Mouse (Mus musculus) hindbrain, embryonic 11.5 days (tissue): ENCODE data around the gene Kif5c. TPM values are rescaled to one million over a fixed set of nuclear protein-coding genes. Genes with fewer than 3 reads are reported as not detected.

Experiments used
- ATAC-seq: fragments of 200-750 bp; cut with Nextera tagmentation; 2 replicates; pipeline ENCODE4 v1.8.0; 2017; ENCODE audit warnings: mild to moderate bottlenecking, moderate TSS enrichment, moderate library complexity; ENCODE audit not compliant: low FRiP score
- DNase-seq: peaks from one replicate; pipeline ENCODE4 v3.0.0-alpha.2; 2015; ENCODE audit warnings: low spot score
- H3K27ac ChIP-seq: fragments of 300-500 bp; sonication (generic); 2 replicates; pipeline ENCODE4 v1.5.1; 2014; ENCODE audit warnings: mild to moderate bottlenecking, low read depth, low read length
- H3K27me3 ChIP-seq: fragments of 300-500 bp; sonication (generic); 2 replicates; pipeline ENCODE4 v1.6.1; 2014; ENCODE audit warnings: mild to moderate bottlenecking, low read length, moderate library complexity, mixed read lengths; ENCODE audit not compliant: control insufficient read depth, insufficient read depth
- H3K36me3 ChIP-seq: fragments of 300-500 bp; sonication (generic); 2 replicates; pipeline ENCODE4 v1.6.1; 2014; ENCODE audit warnings: mild to moderate bottlenecking, low read length, moderate library complexity, mixed read lengths; ENCODE audit not compliant: control insufficient read depth, insufficient read depth
- H3K4me1 ChIP-seq: fragments of 300-500 bp; sonication (generic); replicated peaks from 2 replicates; pipeline ENCODE4 v1.6.1; 2014; ENCODE audit warnings: low read length, mixed read lengths; ENCODE audit not compliant: control insufficient read depth, insufficient read depth
- H3K4me2 ChIP-seq: fragments of 300-500 bp; sonication (generic); replicated peaks from 2 replicates; pipeline ENCODE4 v1.6.1; 2014; ENCODE audit warnings: mild to moderate bottlenecking, low read depth, low read length
- H3K4me3 ChIP-seq: fragments of 300-500 bp; sonication (generic); 2 replicates; pipeline ENCODE4 v1.5.1; 2014; ENCODE audit warnings: low read depth, low read length
- H3K9ac ChIP-seq: fragments of 300-500 bp; sonication (generic); 2 replicates; pipeline ENCODE4 v1.6.1; 2014; ENCODE audit warnings: low read depth, low read length
- H3K9me3 ChIP-seq: fragments of 300-500 bp; sonication (generic); 2 replicates; pipeline ENCODE4 v1.6.1; 2016; ENCODE audit warnings: low read length; ENCODE audit not compliant: control insufficient read depth
- WGBS: fragments of 180-500 bp; shearing (Covaris S2); extraction: QIAGEN DNeasy Blood & Tissue Kit; methylation state at CpG from one replicate; pipeline ENCODE4 v1.1.7; 2014; 5-methylcytosine and 5-hydroxymethylcytosine counted together
- polyA plus RNA-seq: library from polyadenylated mRNA; unstranded; fragments of >200 nt; fragmentation: Nextera tagmentation; extraction: Ambion mirVana; gene quantifications from 2 replicates; pipeline ENCODE4 v1.2.1, GENCODE M21; 2014

The Kif5c gene
- polyA plus RNA-seq, 1 experiment from 2014 or later, result 112 TPM

DNA sequence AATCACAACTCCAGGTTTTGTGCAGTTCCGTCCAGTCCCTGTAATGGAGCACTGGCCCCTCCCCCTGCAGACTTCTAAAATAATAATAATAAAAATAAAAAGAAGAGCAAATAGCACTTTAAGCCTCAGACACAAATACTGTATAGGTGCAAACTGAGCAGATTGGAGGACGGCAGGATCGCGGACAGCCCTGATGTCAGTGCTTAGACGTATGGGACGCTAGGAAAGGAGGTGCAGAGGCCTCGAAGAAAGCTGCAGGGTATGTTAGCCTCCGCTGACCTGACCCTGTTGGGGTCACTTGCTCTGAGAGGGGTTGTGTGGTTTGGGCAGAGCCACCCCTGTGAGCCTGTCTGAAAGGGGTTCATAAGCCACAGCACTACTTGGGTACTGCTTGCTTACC, 185.3 kb downstream of the Kif5c start:
- Histone ChIP-seq H3K27ac (no peak overlapping the region), H3K4me2 (no peak overlapping the region), H3K9ac (no peak overlapping the region), H3K4me1 (no peaks in the 10 kb centered on the region), H3K4me3 (no peak overlapping the region), H3K27me3 (no peaks in the 10 kb centered on the region), H3K9me3 (no peaks in the 10 kb centered on the region), H3K36me3 (no peaks in the 10 kb centered on the region)
- WGBS, result 70% methylated on average over 8 of the region's 8 CpGs
- ATAC-seq, result no peak
- DNase-seq, result no peak

GRCm38 (mm10) chr2:49805736-49806371, 186.8 kb downstream of the Kif5c start:
- no peak for DNase-seq
- no peak overlapping the region for H3K27ac ChIP-seq
- no peak overlapping the region for H3K4me2 ChIP-seq
- H3K9ac ChIP-seq, result no peak overlapping the region
- no peak for ATAC-seq
- no peaks in the 10 kb centered on the region for H3K27me3 ChIP-seq
- H3K4me1 ChIP-seq, result no peaks in the 10 kb centered on the region
- H3K4me3 ChIP-seq, result no peak overlapping the region
- WGBS, result 81% methylated on average over 11 of the region's 11 CpGs
- no peaks in the 10 kb centered on the region for H3K9me3 ChIP-seq
- H3K36me3 ChIP-seq, result no peaks in the 10 kb centered on the region

DNA sequence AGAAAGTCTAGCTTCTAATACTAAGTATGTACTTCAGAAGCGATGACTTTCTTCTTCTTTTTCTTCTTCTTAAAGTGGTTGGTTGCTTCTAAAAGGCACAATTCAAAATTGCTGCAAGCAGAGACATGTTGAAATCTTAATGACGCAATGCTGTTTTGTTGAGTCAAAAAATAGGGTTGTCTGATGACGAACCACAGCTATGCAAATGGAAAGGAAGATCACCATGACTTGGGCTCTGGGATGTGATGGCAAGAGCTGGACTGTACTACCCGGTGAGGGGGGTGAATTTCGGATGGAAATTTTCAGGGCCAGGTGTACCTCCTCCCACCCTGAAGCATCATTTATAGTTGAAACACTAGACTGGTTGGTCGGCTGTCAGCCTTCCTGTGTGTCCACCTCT, 190.4 kb downstream of the Kif5c start:
- Histone ChIP-seq H3K27me3 (no peaks in the 10 kb centered on the region), H3K27ac (no peak overlapping the region), H3K9ac (no peak overlapping the region), H3K36me3 (no peaks in the 10 kb centered on the region), H3K4me2 (no peak overlapping the region), H3K4me3 (no peak overlapping the region), H3K4me1 (no peaks in the 10 kb centered on the region), H3K9me3 (no peaks in the 10 kb centered on the region)
- DNase-seq (no peak), ATAC-seq (no peak)
- WGBS, result 88% methylated on average over 6 of the region's 6 CpGs

DNA sequence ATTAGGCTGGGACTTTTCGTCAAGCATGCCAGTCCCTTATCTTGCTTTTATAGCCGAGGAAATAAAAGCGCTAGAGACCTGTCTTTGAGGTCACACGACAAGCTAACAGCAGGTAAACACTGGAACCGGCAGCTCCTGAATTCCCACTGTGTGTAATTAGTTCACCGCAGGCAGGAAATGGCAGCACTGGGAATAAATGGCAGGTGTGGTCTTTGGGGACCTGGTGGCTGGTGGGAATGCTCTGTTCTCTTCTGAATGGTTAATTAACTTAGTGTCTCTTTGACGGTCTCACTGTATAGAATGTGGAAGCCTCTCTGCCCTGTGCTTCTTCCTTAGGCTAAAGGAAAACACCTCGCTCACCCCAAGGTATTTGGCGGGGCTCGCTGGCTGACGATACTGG, 192.3 kb downstream of the Kif5c start:
- Histone ChIP-seq H3K9me3 (no peaks in the 10 kb centered on the region), H3K4me1 (no peaks in the 10 kb centered on the region), H3K4me2 (no peak overlapping the region), H3K27me3 (no peaks in the 10 kb centered on the region), H3K27ac (no peak overlapping the region), H3K9ac (no peak overlapping the region), H3K36me3 (no peaks in the 10 kb centered on the region), H3K4me3 (no peak overlapping the region)
- 26% methylated on average over 11 of the region's 11 CpGs for WGBS
- ATAC-seq, result no peak
- DNase-seq, result no peak

DNA sequence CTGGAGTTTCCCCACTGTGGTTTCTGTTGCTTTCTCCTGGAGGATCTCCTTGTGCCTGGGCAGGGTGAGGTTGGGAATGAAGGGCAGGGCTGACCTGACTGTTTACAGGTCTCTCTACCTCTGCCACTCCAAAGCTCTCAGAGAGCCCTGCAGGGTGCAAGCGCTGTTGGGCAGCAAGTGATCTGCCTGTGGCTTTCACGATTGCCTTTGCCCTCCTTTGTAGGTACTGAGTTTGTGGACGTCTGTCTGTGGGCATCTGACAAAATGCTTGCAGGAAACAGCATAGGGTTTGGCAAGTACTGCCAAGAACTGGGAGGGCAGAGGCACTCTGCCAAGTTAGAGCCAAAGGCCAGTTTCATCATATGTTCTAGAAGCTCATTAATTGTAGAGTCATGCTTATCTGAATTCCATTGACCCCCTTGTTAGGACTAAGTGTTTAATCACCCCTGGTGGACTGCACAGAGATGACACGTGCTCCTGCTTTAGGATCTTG, 192.8 kb downstream of the Kif5c start:
- DNase-seq, result no peak
- H3K27me3 ChIP-seq, result no peaks in the 10 kb centered on the region
- H3K4me3 ChIP-seq, result no peak overlapping the region
- no peak for ATAC-seq
- H3K9ac ChIP-seq, result no peak overlapping the region
- no peak overlapping the region for H3K27ac ChIP-seq
- no peaks in the 10 kb centered on the region for H3K9me3 ChIP-seq
- no peak overlapping the region for H3K4me2 ChIP-seq
- 50% methylated on average over 4 of the region's 4 CpGs for WGBS
- H3K4me1 ChIP-seq, result no peaks in the 10 kb centered on the region
- no peaks in the 10 kb centered on the region for H3K36me3 ChIP-seq

- no peak overlapping the region for H3K4me2 ChIP-seq
- H3K27me3 ChIP-seq, result no peaks in the 10 kb centered on the region
- ATAC-seq, result no peak
- 75% methylated on average over 4 of the region's 4 CpGs for WGBS
- no peaks in the 10 kb centered on the region for H3K36me3 ChIP-seq
- no peaks in the 10 kb centered on the region for H3K4me1 ChIP-seq
- no peak for DNase-seq
- H3K27ac ChIP-seq, result no peak overlapping the region
- no peak overlapping the region for H3K4me3 ChIP-seq
- H3K9ac ChIP-seq, result no peak overlapping the region
- H3K9me3 ChIP-seq, result no peaks in the 10 kb centered on the region
These were observed 194.1 kb downstream of the Kif5c start for GRCm38 (mm10) chr2:49813151-49813550.

- H3K27ac ChIP-seq, result no peak overlapping the region
- no peak for DNase-seq
- no peaks in the 10 kb centered on the region for H3K9me3 ChIP-seq
- no peaks in the 10 kb centered on the region for H3K4me1 ChIP-seq
- no peak overlapping the region for H3K4me2 ChIP-seq
- H3K4me3 ChIP-seq, result no peak overlapping the region
- no peaks in the 10 kb centered on the region for H3K27me3 ChIP-seq
- ATAC-seq, result no peak
- no peak overlapping the region for H3K9ac ChIP-seq
- 84% methylated on average over 6 of the region's 6 CpGs for WGBS
- no peaks in the 10 kb centered on the region for H3K36me3 ChIP-seq
These were observed 194.9 kb downstream of the Kif5c start for GRCm38 (mm10) chr2:49814011-49814410.

DNA sequence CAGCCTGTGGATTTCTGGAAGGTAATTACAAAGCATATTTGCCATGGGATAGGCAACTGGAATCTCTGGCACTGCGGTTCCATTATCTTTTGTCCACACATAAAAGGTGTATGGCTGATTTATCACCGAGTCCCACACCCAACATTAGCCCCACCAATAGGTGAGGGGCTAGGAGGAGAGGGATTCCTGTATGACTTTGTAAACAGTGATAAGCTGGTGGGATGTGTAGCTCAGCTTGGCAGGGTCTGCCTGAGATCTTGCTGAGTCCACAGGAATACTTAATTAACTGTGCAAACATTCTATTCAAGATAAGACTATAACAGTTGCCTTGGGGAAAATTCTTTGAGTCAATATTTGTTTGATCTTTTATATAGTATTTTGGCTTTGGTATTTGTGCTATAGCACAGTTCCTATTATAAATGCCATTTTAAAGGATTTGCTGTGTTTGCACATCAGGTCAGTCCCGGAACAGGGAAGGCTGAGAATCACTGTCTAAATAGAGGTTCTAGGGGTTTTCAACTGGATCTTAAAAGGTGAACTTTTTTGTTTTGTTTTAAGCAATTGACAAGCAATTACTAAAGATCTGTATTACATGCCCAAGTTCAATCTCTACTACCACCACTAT, 196.7 kb downstream of the Kif5c start:
- DNase-seq (no peak), ATAC-seq (no peak)
- Histone ChIP-seq H3K36me3 (no peaks in the 10 kb centered on the region), H3K27me3 (no peaks in the 10 kb centered on the region), H3K4me3 (no peak overlapping the region), H3K9ac (no peak overlapping the region), H3K9me3 (no peaks in the 10 kb centered on the region), H3K4me2 (no peak overlapping the region), H3K27ac (no peak overlapping the region), H3K4me1 (no peaks in the 10 kb centered on the region)
- WGBS, result 82% methylated on average over 3 of the region's 3 CpGs

DNA sequence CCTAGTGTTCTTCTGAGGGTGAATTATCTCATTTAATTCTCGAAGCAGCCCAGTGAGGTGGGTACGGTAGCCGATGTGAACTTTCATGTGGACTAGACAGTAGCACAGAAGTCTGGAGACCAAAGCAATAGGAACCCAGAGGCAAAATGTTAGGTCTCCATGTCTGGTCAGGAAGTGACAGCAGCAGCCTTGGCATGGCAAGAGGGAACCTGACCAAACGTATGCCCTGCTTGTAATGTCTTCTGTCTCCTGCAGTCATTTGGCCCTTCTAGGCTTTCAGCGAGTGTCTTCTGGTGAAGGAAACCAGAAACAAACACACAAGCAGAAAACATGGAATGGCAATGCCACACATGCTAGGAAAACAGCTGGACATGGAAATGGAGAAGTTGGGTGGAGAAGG, 197.5 kb downstream of the Kif5c start:
- no peak overlapping the region for H3K9ac ChIP-seq
- DNase-seq (no peak), ATAC-seq (no peak)
- no peaks in the 10 kb centered on the region for H3K9me3 ChIP-seq
- no peaks in the 10 kb centered on the region for H3K36me3 ChIP-seq
- no peaks in the 10 kb centered on the region for H3K27me3 ChIP-seq
- no peak overlapping the region for H3K4me2 ChIP-seq
- WGBS, result 83% methylated on average over 5 of the region's 5 CpGs
- H3K4me1 ChIP-seq, result no peaks in the 10 kb centered on the region
- no peak overlapping the region for H3K4me3 ChIP-seq
- no peak overlapping the region for H3K27ac ChIP-seq
